Mouse (Mus musculus): Measurements from ENCODE around the gene Ifi214.
"Not testable (repeated sequence)": the region's sequence is repeated elsewhere in the genome, so short reads cannot be mapped to it uniquely, and the experiment has no call there.

The Ifi214 gene

GRCm38 (mm10) chr1:173535791-173536190 lies at the start of gene Ifi214:
Gene Ifi214 (minus strand): TSS chr1:173535957.
- not testable (repeated sequence) for DNase-seq (ENCODE audit: low spot score in 2 of 2)

- DNase-seq (ENCODE audit: low spot score in 2 of 2) = no peak
Measured at GRCm38 (mm10) chr1:173579921-173580585, 44.3 kb upstream of the Ifi214 start.

GRCm38 (mm10) chr1:173579079-173579478 lies 43.3 kb upstream of the Ifi214 start:
- DNase-seq (ENCODE audit: low spot score in 2 of 2) = no peak

- not testable (repeated sequence) for DNase-seq (ENCODE audit: low spot score in 2 of 2)
Measured at GRCm38 (mm10) chr1:173550491-173551050, 14.8 kb upstream of the Ifi214 start.

GRCm38 (mm10) chr1:173548798-173549197 lies 13.0 kb upstream of the Ifi214 start:
- DNase-seq (ENCODE audit: low spot score in 2 of 2) = not testable (repeated sequence)

- no peak for DNase-seq (ENCODE audit: low spot score in 2 of 2)
Measured at GRCm38 (mm10) chr1:173521452-173521851, 14.3 kb downstream of the Ifi214 start.

- DNase-seq (ENCODE audit: low spot score in 2 of 2) = not testable (repeated sequence)
Measured at GRCm38 (mm10) chr1:173510595-173510994, 25.2 kb downstream of the Ifi214 start.

DNA sequence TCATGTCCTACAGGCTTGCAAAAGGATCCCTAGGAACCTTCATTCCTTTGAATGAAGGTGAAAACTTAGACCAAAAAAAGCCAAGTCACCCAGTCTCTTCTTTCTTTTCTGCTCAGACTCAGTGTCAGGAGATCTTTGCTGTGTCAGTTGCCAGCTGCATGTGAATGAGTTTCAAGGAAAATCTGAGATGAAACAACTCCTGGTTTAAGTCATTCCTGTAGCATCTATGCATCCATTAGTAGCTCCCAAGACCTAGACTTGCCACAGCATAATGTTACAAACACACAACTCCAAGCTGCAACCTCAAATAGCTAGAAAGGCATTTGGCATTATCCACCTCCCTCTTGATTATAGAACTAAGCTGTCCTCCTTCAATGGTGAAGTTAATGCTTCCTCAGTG lies 44.3 kb downstream of the Ifi214 start:
- not testable (repeated sequence) for DNase-seq (ENCODE audit: low spot score in 2 of 2)

DNA sequence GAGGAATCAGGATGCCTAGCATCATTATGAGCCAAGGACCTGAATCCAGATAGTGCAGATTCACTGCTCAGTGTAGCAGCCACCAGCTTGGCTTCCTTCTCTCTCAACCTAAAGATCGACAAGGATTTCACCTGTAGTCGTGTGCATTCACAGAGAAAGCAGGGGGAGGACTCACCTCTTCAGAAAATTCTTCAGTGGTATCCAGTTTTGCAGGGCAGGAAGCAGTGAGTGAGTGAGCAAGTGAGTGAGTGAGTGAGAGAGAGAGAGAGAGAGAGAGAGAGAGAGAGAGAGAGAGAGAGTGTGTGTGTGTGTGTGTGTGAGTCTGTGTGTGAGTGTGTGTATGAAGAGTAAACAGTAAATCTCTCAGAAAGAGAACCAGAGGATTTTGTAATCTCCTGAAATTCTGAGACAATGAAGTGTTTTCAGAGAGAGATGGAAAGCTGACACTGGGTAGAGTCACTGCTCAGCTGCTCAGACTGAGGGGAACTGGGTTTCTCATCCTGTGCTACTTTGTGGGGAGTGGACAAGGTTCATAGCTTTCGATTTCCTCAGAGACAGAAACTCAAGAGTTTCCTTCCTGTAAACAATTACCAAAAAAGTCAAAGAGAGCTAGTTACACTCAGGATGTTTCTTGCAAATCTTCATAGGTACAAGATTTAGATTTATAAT lies 44.8 kb downstream of the Ifi214 start, which contains the start of gene Ifi206:
Ifi206 (minus strand) TSS at position 230 of the 669 bp plus-strand sequence.
- DNase-seq (ENCODE audit: low spot score in 2 of 2) = peak in 1 of 2 experiments; percentile 25

- not testable (repeated sequence) for DNase-seq (ENCODE audit: low spot score in 2 of 2)
Measured at GRCm38 (mm10) chr1:173481182-173481574, 54.6 kb downstream of the Ifi214 start.

DNA sequence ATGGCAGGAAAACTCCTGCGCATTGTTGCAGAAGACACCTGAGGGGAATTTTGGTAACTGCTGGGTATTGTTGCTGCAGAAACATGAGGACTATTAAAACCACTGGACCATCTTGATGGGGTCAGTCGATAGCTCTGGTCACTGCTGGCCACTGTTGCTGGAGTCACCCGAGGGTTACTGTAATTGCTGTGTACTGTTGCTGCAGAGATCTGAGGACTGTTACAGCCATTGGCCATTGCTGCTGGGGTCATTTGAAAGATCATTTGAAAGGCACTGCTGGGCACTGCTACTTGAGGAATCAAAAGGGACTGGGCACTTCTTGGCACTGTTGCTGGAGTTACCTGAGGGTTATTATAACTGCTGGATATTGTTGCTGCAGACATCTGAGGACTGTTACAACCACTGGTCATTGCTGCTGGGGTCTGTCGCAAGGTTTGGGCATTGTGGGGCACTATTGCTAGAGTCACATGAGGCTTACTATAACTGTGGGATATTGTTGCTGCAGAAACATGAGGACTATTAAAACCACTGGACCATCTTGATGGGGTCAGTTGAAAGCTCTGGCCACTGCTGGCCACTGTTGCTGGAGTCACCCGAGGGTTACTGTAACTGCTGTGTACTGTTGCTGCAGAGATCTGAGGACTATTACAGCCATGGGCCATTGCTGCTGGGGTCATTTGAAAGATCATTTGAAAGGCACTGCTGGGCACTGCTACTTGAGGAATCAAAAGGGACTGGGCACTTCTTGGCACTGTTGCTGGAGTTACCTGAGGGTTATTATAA lies 55.2 kb downstream of the Ifi214 start:
- DNase-seq (ENCODE audit: low spot score in 2 of 2) = not testable (repeated sequence)
